Mouse (Mus musculus) embryonic facial prominence, embryonic 13.5 days (tissue): ENCODE results near the gene Ano9. TPM values are rescaled to one million over a fixed set of nuclear protein-coding genes. Genes with fewer than 3 reads are reported as not detected.

ENCODE experiments used
- polyA plus RNA-seq: library from polyadenylated mRNA; unstranded; fragments of >200 nt; fragmentation: Nextera tagmentation; extraction: Ambion mirVana; gene quantifications from 2 replicates; pipeline ENCODE4 v1.2.1, GENCODE M21; 2015

Ano9 gene
- polyA plus RNA-seq, 1 experiment from 2014 or later = 5.2 TPM

Other genes with a start within 250 kb of the Ano9 start
- gene Psmd13, start 235.8 kb downstream of the Ano9 start, polyA plus RNA-seq = 237 and 261 TPM in 2 replicates
- 24.8 and 28.9 TPM in 2 replicates for gene Sirt3, start 235.5 kb downstream of the Ano9 start, polyA plus RNA-seq
- gene Cox8b, start 217.4 kb downstream of the Ano9 start, polyA plus RNA-seq = 1.2 and 1.9 TPM in 2 replicates
- 0.20 and 0.30 TPM in 2 replicates for gene Nlrp6, start 196.9 kb downstream of the Ano9 start, polyA plus RNA-seq
- 25.1 and 25.7 TPM in 2 replicates for gene Pgghg, start 176.4 kb downstream of the Ano9 start, polyA plus RNA-seq
- gene Ifitm5, start 167.5 kb downstream of the Ano9 start, polyA plus RNA-seq = 32.4 and 56.7 TPM in 2 replicates
- gene Gm45717, start 161.9 kb downstream of the Ano9 start, polyA plus RNA-seq = 1.1 TPM in 1 of 2 replicates, not detected in the other
- 1,314 and 1,591 TPM in 2 replicates for gene Ifitm2, start 161.8 kb downstream of the Ano9 start, polyA plus RNA-seq
- gene Ifitm1, start 150.6 kb downstream of the Ano9 start, polyA plus RNA-seq = 91.5 and 101 TPM in 2 replicates
- gene Ifitm3, start 107.0 kb downstream of the Ano9 start, polyA plus RNA-seq = 98.1 and 109 TPM in 2 replicates
- gene Ifitm6, start 99.9 kb downstream of the Ano9 start, polyA plus RNA-seq = 0.45 TPM in 1 of 2 replicates, not detected in the other
- gene Gm17387, start 88.7 kb downstream of the Ano9 start, polyA plus RNA-seq = not detected in 2 replicates
- 26.4 and 27.4 TPM in 2 replicates for gene B4galnt4, start 56.7 kb downstream of the Ano9 start, polyA plus RNA-seq
- 36.1 and 46.2 TPM in 2 replicates for gene Pkp3, start 39.6 kb downstream of the Ano9 start, polyA plus RNA-seq
- gene Sigirr, start 17.2 kb downstream of the Ano9 start, polyA plus RNA-seq = 2.4 and 3.8 TPM in 2 replicates
- 70.8 and 76.0 TPM in 2 replicates for gene Ptdss2, start 4.6 kb upstream of the Ano9 start, polyA plus RNA-seq
- 111 and 118 TPM in 2 replicates for gene Rnh1, start 55.1 kb upstream of the Ano9 start, polyA plus RNA-seq
- 99.8 and 110 TPM in 2 replicates for gene Hras, start 76.2 kb upstream of the Ano9 start, polyA plus RNA-seq
- gene Lrrc56, start 76.4 kb upstream of the Ano9 start, polyA plus RNA-seq = 11.6 and 13.3 TPM in 2 replicates
- 2.8 and 3.4 TPM in 2 replicates for gene Lmntd2, start 96.3 kb upstream of the Ano9 start, polyA plus RNA-seq
- gene Rassf7, start 98.1 kb upstream of the Ano9 start, polyA plus RNA-seq = 32.9 and 40.0 TPM in 2 replicates
- 78.5 and 82.0 TPM in 2 replicates for gene Phrf1, start 111.0 kb upstream of the Ano9 start, polyA plus RNA-seq
- 2.0 and 2.4 TPM in 2 replicates for gene Irf7, start 148.7 kb upstream of the Ano9 start, polyA plus RNA-seq
- 2.0 TPM in 1 of 2 replicates, not detected in the other for gene Cdhr5, start 159.0 kb upstream of the Ano9 start, polyA plus RNA-seq
- gene Sct, start 161.3 kb upstream of the Ano9 start, polyA plus RNA-seq = 1.1 and 1.9 TPM in 2 replicates
- 1.3 and 1.7 TPM in 2 replicates for gene Drd4, start 174.2 kb upstream of the Ano9 start, polyA plus RNA-seq
- gene Deaf1, start 209.9 kb upstream of the Ano9 start, polyA plus RNA-seq = 81.1 and 83.3 TPM in 2 replicates
- gene Tmem80, start 209.9 kb upstream of the Ano9 start, polyA plus RNA-seq = 57.7 and 58.0 TPM in 2 replicates
- gene Eps8l2, start 221.1 kb upstream of the Ano9 start, polyA plus RNA-seq = 12.1 and 13.1 TPM in 2 replicates